Mouse (Mus musculus) kidney, adult 11 months (tissue): Measurements from ENCODE around the gene Prpmp5.
"Not testable (repeated sequence)": the region's sequence is repeated elsewhere in the genome, so short reads cannot be mapped to it uniquely, and the experiment has no call there.

ENCODE experiments used
- DNase-seq: peaks from one replicate; pipeline ENCODE4 v3.0.0; 2022

The Prpmp5 gene

DNA sequence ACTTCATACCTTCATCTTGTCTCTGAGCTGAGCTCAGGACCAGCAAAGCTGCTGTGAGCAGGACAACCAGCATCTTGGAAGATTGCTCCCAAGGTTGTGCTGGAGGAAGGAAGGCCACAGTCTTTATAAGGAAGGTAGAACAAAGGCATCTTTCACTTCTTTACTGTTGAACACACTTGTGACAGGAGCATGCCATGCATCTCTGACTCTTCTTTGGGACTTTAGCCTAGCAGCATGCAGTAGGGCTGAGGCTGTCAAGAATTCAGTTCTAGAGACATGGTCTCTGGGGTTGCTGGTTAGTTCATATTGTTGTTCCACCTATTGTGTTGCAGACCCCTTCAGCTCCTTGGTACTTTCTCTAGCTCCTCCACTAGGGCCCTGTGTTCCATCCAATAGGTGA lies at the start of gene Prpmp5:
Prpmp5 (minus strand) TSS at position 101 of the 400 bp plus-strand sequence.
- DNase-seq, result not testable (repeated sequence)

DNA sequence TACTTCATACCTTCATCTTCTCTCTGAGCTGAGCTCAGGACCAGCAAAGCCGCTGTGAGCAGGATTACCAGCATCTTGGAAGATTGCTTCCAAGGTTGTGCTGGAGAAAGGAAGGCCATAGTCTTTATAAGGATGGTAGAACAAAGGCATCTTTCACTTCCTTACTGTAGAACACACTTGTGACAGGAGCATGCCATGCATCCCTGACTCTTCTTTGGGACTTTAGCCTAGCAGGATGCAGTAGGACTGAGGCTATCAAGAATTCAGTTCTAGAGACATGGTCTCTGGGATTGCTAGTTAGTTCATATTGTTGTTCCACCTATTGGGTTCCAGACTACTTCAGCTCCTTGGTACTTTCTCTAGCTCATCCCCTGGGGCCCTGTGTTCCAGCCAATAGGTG lies 49.5 kb upstream of the Prpmp5 start, which contains the start of gene Gm8882:
Gm8882 (minus strand) TSS at position 101 of the 400 bp plus-strand sequence.
- not testable (repeated sequence) for DNase-seq
